Mouse (Mus musculus) frontal cortex, postnatal 25 days (tissue): ENCODE measurements around the gene Abcd2.

Experiments
- DNase-seq, 2 experiments: peaks; one replicate each; pipeline ENCODE4 v3.0.0; 2022; ENCODE audit warnings: low spot score in 2 of 2

Gene Abcd2

GRCm38 (mm10) chr15:91191412-91192222, at the start of gene Abcd2:
Gene Abcd2 (minus strand): TSS chr15:91191799.
- peak; percentile 58 to 61 for DNase-seq

- DNase-seq, result no peak
Measured at GRCm38 (mm10) chr15:91240683-91241335, 49.2 kb upstream of the Abcd2 start.

- DNase-seq, result no peak
Measured at GRCm38 (mm10) chr15:91237294-91237693, 45.7 kb upstream of the Abcd2 start.

- DNase-seq, result no peak
Measured at GRCm38 (mm10) chr15:91206518-91206917, 14.9 kb upstream of the Abcd2 start.

GRCm38 (mm10) chr15:91203521-91203920, 11.9 kb upstream of the Abcd2 start:
- no peak for DNase-seq

- no peak for DNase-seq
Measured at GRCm38 (mm10) chr15:91202486-91202885, 10.9 kb upstream of the Abcd2 start.

- DNase-seq, result no peak
Measured at GRCm38 (mm10) chr15:91200833-91201232, 9.2 kb upstream of the Abcd2 start.

- no peak for DNase-seq
Measured at GRCm38 (mm10) chr15:91199256-91199905, 7.8 kb upstream of the Abcd2 start, which contains the start of gene CN725425. Gene CN725425 (plus strand): TSS chr15:91199494.

GRCm38 (mm10) chr15:91192223-91192598, 612 bp upstream of the Abcd2 start:
- no peak for DNase-seq

- no peak for DNase-seq
Measured at GRCm38 (mm10) chr15:91190519-91191207, 936 bp downstream of the Abcd2 start.

GRCm38 (mm10) chr15:91190026-91190425, 1.6 kb downstream of the Abcd2 start:
- DNase-seq, result no peak

- DNase-seq, result no peak
Measured at GRCm38 (mm10) chr15:91186358-91186757, 5.2 kb downstream of the Abcd2 start.

- no peak for DNase-seq
Measured at GRCm38 (mm10) chr15:91179911-91180622, 11.5 kb downstream of the Abcd2 start.

- no peak for DNase-seq
Measured at GRCm38 (mm10) chr15:91178656-91179314, 12.8 kb downstream of the Abcd2 start.

- DNase-seq, result no peak
Measured at GRCm38 (mm10) chr15:91172193-91172592, 19.4 kb downstream of the Abcd2 start.

- DNase-seq, result no peak
Measured at GRCm38 (mm10) chr15:91171332-91171731, 20.3 kb downstream of the Abcd2 start.

GRCm38 (mm10) chr15:91170602-91171328, 20.8 kb downstream of the Abcd2 start:
- no peak for DNase-seq

- no peak for DNase-seq
Measured at GRCm38 (mm10) chr15:91167850-91168562, 23.6 kb downstream of the Abcd2 start.

GRCm38 (mm10) chr15:91165021-91165420, 26.6 kb downstream of the Abcd2 start:
- no peak for DNase-seq
